Mouse (Mus musculus) olfactory bulb, adult 2 months (tissue): ENCODE results near the gene Gna15.

Experiments
- CTCF ChIP-seq: fragments of 200-500 bp; IDR thresholded peaks from 2 replicates; pipeline ENCODE4 v1.5.1; 2012; ENCODE audit warnings: low read depth, mild to moderate bottlenecking, low read length, moderate library complexity; ENCODE audit not compliant: insufficient read depth
- POLR2A ChIP-seq: fragments of 200-500 bp; IDR thresholded peaks from 2 replicates; pipeline ENCODE4 v1.6.1; 2012; ENCODE audit warnings: mild to moderate bottlenecking, low read depth, low read length, moderate library complexity; ENCODE audit not compliant: insufficient read depth

DNA sequence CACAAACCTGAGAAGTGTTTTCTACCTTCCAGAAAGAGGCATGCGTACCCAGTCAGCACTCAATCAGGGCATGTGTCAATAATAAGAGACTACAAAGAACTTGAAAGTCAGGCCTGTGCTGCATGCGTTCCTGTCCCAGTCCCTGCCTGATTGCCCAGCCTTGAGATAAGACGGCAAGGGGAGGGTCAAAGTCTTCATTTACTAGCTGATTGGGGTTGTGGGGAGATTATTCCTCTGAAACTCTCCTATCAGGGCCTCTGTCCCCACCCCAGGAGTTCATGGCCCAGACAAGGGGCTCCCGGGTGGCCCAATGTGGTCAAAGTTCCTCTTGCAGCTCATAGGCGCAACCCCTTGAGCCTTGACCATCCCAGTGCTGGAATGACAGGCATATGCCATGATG, 22.3 kb upstream of the Gna15 start:
- TF ChIP-seq CTCF (no peak), POLR2A (no peak)
